Mouse (Mus musculus) embryonic facial prominence, embryonic 11.5 days (tissue): ENCODE results near the gene Plxna1. TPM values are rescaled to one million over a fixed set of nuclear protein-coding genes. Genes with fewer than 3 reads are reported as not detected.

Experiments
- ATAC-seq: fragments of 200-750 bp; cut with Nextera tagmentation; replicated peaks from 2 replicates; pipeline ENCODE4 v1.8.0; 2017; ENCODE audit warnings: low read depth; ENCODE audit not compliant: insufficient number of reproducible peaks, low FRiP score, low TSS enrichment
- DNase-seq: peaks from one replicate; pipeline ENCODE4 v3.0.0-alpha.2; 2015; ENCODE audit warnings: low spot score
- H3K27ac ChIP-seq: fragments of 300-500 bp; sonication (generic); replicated peaks from 2 replicates; pipeline ENCODE4 v1.5.1; 2014; ENCODE audit warnings: mild to moderate bottlenecking, low read depth, low read length, control low read depth
- H3K27me3 ChIP-seq: fragments of 300-500 bp; sonication (generic); 2 replicates; pipeline ENCODE4 v1.6.1; 2014; ENCODE audit warnings: mild to moderate bottlenecking, low read length, moderate library complexity, mixed read lengths; ENCODE audit not compliant: control insufficient read depth, insufficient read depth
- H3K36me3 ChIP-seq: fragments of 300-500 bp; sonication (generic); replicated peaks from 2 replicates; pipeline ENCODE4 v1.6.1; 2014; ENCODE audit warnings: low read depth, mild to moderate bottlenecking, low read length, moderate library complexity, mixed read lengths; ENCODE audit not compliant: control insufficient read depth, insufficient read depth
- H3K4me1 ChIP-seq: fragments of 300-500 bp; sonication (generic); 2 replicates; pipeline ENCODE4 v1.6.1; 2014; ENCODE audit warnings: low read length, mixed read lengths; ENCODE audit not compliant: control insufficient read depth, insufficient read depth
- H3K4me2 ChIP-seq: fragments of 300-500 bp; sonication (generic); 2 replicates; pipeline ENCODE4 v1.6.1; 2014; ENCODE audit warnings: low read depth, mild to moderate bottlenecking, control low read depth, low read length, moderate library complexity
- H3K4me3 ChIP-seq: fragments of 300-500 bp; sonication (generic); 2 replicates; pipeline ENCODE4 v1.5.1; 2014; ENCODE audit warnings: low read depth, low read length, control low read depth
- H3K9ac ChIP-seq: fragments of 300-500 bp; sonication (generic); replicated peaks from 2 replicates; pipeline ENCODE4 v1.6.1; 2014; ENCODE audit warnings: mild to moderate bottlenecking, control low read depth, low read length
- H3K9me3 ChIP-seq: fragments of 300-500 bp; sonication (generic); replicated peaks from 2 replicates; pipeline ENCODE4 v1.6.1; 2016; ENCODE audit warnings: mild to moderate bottlenecking, low read length, inconsistent platforms, mixed read lengths; ENCODE audit not compliant: control insufficient read depth
- WGBS: fragments of 180-500 bp; shearing (Covaris S2); extraction: QIAGEN DNeasy Blood & Tissue Kit; methylation state at CpG from one replicate; pipeline ENCODE4 v1.1.7; 2014; 5-methylcytosine and 5-hydroxymethylcytosine counted together
- polyA plus RNA-seq: library from polyadenylated mRNA; unstranded; fragments of >200 nt; fragmentation: Nextera tagmentation; extraction: Ambion mirVana; gene quantifications from 2 replicates; pipeline ENCODE4 v1.2.1, GENCODE M21; 2014

Gene Plxna1
- polyA plus RNA-seq, 1 experiment from 2014 or later = 15.9 TPM

- no peaks in the 10 kb centered on the region for H3K9me3 ChIP-seq
- no peak overlapping the region for H3K9ac ChIP-seq
- H3K27me3 ChIP-seq = no peaks in the 10 kb centered on the region
- H3K4me3 ChIP-seq = no peak overlapping the region
- peaks cover 17% of the 10 kb centered on the region for H3K36me3 ChIP-seq
- WGBS = 94% methylated on average over 2 of the region's 2 CpGs
- no peak overlapping the region for H3K4me2 ChIP-seq
- ATAC-seq = no peak
- no peak for DNase-seq
- no peaks in the 10 kb centered on the region; the same call in none of the 2 replicates for H3K4me1 ChIP-seq
- no peak overlapping the region for H3K27ac ChIP-seq
These were observed 23.0 kb downstream of the Plxna1 start for GRCm38 (mm10) chr6:89339447-89339846.

- no peak for ATAC-seq
- Histone ChIP-seq H3K27ac (no peak overlapping the region), H3K27me3 (no peaks in the 10 kb centered on the region), H3K4me1 (no peaks in the 10 kb centered on the region), H3K4me2 (no peak overlapping the region), H3K9me3 (no peaks in the 10 kb centered on the region), H3K4me3 (no peak overlapping the region), H3K9ac (no peak overlapping the region), H3K36me3 (peaks cover 17% of the 10 kb centered on the region)
- WGBS = 96% methylated on average over 8 of the region's 8 CpGs
- DNase-seq = no peak
These were observed 23.7 kb downstream of the Plxna1 start for GRCm38 (mm10) chr6:89338733-89339132.

GRCm38 (mm10) chr6:89337574-89337973 lies 24.8 kb downstream of the Plxna1 start:
- 93% methylated on average over 9 of the region's 9 CpGs for WGBS

GRCm38 (mm10) chr6:89333964-89334702 lies 28.3 kb downstream of the Plxna1 start:
- ATAC-seq (peak; percentile 71), DNase-seq (peak; percentile 67)
- no peaks in the 10 kb centered on the region for H3K4me1 ChIP-seq
- H3K4me3 ChIP-seq = no peak overlapping the region
- no peak overlapping the region for H3K27ac ChIP-seq
- 76% methylated on average over 12 of the region's 12 CpGs for WGBS
- H3K9ac ChIP-seq = no peak overlapping the region
- H3K4me2 ChIP-seq = no peak overlapping the region
- H3K9me3 ChIP-seq = no peaks in the 10 kb centered on the region
- no peaks in the 10 kb centered on the region for H3K27me3 ChIP-seq
- H3K36me3 ChIP-seq = peaks cover 22% of the 10 kb centered on the region

More at GRCm38 (mm10) chr6:89337574-89337973, 24.8 kb downstream of the Plxna1 start:
- no peak for ATAC-seq
- Histone ChIP-seq H3K9ac (no peak overlapping the region), H3K4me3 (no peak overlapping the region), H3K27ac (no peak overlapping the region), H3K36me3 (peaks cover 16% of the 10 kb centered on the region), H3K9me3 (no peaks in the 10 kb centered on the region), H3K27me3 (no peaks in the 10 kb centered on the region), H3K4me1 (no peaks in the 10 kb centered on the region), H3K4me2 (no peak overlapping the region)
- no peak for DNase-seq

DNA sequence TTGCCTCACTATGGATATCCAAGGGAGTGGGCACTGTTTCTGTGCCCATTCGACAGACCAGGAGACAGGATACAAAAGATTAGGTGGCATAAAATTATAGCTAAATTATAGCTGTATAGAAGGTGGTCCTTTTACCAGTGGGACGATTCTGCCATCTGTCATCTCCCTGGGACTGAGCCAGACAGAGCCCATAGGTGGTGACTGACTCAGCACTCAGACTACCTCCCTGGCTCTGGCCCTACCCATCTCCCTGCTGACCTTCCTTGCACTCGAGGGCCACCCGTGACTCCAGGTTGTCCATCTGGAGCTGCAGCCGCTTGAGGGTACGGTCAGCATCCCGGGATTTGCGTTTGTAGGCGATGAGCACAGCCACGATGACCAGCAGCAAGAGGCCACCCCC lies 31.5 kb downstream of the Plxna1 start:
- Histone ChIP-seq H3K36me3 (peaks cover 14% of the 10 kb centered on the region), H3K27me3 (no peaks in the 10 kb centered on the region), H3K4me2 (no peak overlapping the region), H3K27ac (no peak overlapping the region), H3K9me3 (no peaks in the 10 kb centered on the region), H3K4me3 (no peak overlapping the region), H3K4me1 (no peaks in the 10 kb centered on the region), H3K9ac (no peak overlapping the region)
- 93% methylated on average over 10 of the region's 10 CpGs for WGBS
- no peak for ATAC-seq
- no peak for DNase-seq

DNA sequence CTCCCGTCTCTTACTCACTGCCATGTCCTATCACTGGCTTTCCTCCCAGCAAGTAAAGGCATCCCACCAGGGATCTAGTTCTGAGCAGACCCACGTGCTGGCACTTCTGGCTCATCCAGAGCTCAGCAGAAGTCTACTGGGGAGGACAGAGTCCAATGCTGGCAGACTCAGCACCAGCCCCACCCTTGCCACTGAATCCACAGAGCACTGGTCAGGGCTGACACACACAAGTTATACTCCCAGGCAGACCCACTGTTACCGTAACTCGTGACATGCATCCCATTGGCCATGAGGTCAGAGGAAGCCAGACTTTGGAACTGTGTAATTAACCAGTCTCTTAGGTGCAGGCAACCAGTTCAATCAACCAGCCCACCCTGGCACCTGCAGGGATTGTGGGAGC lies 33.8 kb downstream of the Plxna1 start:
- Histone ChIP-seq H3K27ac (no peak overlapping the region), H3K9ac (no peak overlapping the region), H3K9me3 (no peaks in the 10 kb centered on the region), H3K27me3 (no peaks in the 10 kb centered on the region), H3K36me3 (peaks cover 21% of the 10 kb centered on the region), H3K4me1 (no peaks in the 10 kb centered on the region), H3K4me2 (no peak overlapping the region), H3K4me3 (no peak overlapping the region)
- whole genome bisulfite sequencing = 90% methylated on average over 4 of the region's 4 CpGs
- no peak for ATAC-seq
- DNase-seq = no peak

- DNase-seq (no peak), ATAC-seq (no peak)
- Histone ChIP-seq H3K27me3 (no peaks in the 10 kb centered on the region), H3K4me3 (no peak overlapping the region), H3K4me1 (no peaks in the 10 kb centered on the region), H3K9ac (no peak overlapping the region), H3K9me3 (no peaks in the 10 kb centered on the region), H3K27ac (no peak overlapping the region), H3K36me3 (peaks cover 22% of the 10 kb centered on the region), H3K4me2 (no peak overlapping the region)
- WGBS = 84% methylated on average over 15 of the region's 15 CpGs
These were observed 34.5 kb downstream of the Plxna1 start for GRCm38 (mm10) chr6:89327746-89328491.

- no peak for ATAC-seq
- Histone ChIP-seq H3K9me3 (no peaks in the 10 kb centered on the region), H3K27ac (no peak overlapping the region), H3K36me3 (peaks cover 25% of the 10 kb centered on the region), H3K4me3 (no peak overlapping the region), H3K4me1 (no peaks in the 10 kb centered on the region), H3K4me2 (no peak overlapping the region), H3K27me3 (no peaks in the 10 kb centered on the region), H3K9ac (no peak overlapping the region)
- DNase-seq = no peak
- WGBS = 87% methylated on average over 4 of the region's 4 CpGs
These were observed 37.6 kb downstream of the Plxna1 start for GRCm38 (mm10) chr6:89324842-89325241.
